Mouse (Mus musculus): ENCODE measurements around the gene 1600015I10Rik.
"Not testable (repeated sequence)": the region's sequence is repeated elsewhere in the genome, so short reads cannot be mapped to it uniquely, and the experiment has no call there.

1600015I10Rik gene

GRCm38 (mm10) chr6:48966696-48967095 is 37.0 kb downstream of the 1600015I10Rik start:
- not testable (repeated sequence) for DNase-seq (ENCODE audit: low read depth, low spot score)

GRCm38 (mm10) chr6:48967868-48968267 is 38.2 kb downstream of the 1600015I10Rik start:
- DNase-seq (ENCODE audit: low read depth, low spot score): no peak

GRCm38 (mm10) chr6:48974663-48975062 is 45.0 kb downstream of the 1600015I10Rik start, which contains the start of gene Doxl2:
TSS of gene Doxl2 (plus strand) at chr6:48974963.
- no peak for DNase-seq (ENCODE audit: low read depth, low spot score)

GRCm38 (mm10) chr6:48979616-48980015 is 49.9 kb downstream of the 1600015I10Rik start:
- no peak for DNase-seq (ENCODE audit: low read depth, low spot score)

GRCm38 (mm10) chr6:48982305-48982704 is 52.6 kb downstream of the 1600015I10Rik start:
- no peak for DNase-seq (ENCODE audit: low read depth, low spot score)

All from ZHBTc4 (cell line).